Mouse (Mus musculus): ENCODE measurements around the gene Gm16253. TPM values are rescaled to one million over a fixed set of nuclear protein-coding genes. Genes with fewer than 3 reads are reported as not detected.
A peak's percentile ranks its signal among the peaks of the same experiment; 100 is the strongest.

Gene Gm16253
- polyA plus RNA-seq, 1 experiment from 2014 or later = 0.78 TPM

DNA sequence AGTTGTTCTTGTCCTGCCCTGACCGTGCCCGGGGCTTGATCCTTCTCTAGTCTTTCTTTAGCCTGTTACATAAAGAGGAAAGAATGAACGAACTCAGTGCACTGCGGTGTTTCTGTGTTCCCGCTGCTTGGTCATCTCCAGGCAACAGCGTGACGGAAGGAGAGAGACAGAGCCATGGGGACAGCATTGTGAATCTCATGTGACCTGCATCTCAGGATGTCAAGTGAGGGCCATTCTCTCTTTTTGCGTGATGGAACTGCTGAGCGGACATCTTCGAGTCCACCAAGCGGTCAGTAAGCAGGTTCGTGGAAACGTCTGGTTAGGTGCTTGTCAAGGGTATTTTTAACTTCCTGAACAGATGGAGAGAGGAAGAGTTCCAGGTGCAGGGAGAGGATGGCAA lies 7.3 kb upstream of the Gm16253 start:
- no peak for DNase-seq (ENCODE audit: low spot score)
- no peak overlapping the region for H3K9ac ChIP-seq (replicated peaks; ENCODE audit: low read depth)
- no peak for ATAC-seq
- TF ChIP-seq EP300 (IDR thresholded peaks at IDR 0.05) (no peak), CTCF (IDR thresholded peaks at IDR 0.05) (no peak)
- WGBS = 88% methylated on average over 13 of the region's 13 CpGs
- H3K4me2 ChIP-seq (replicated peaks; ENCODE audit: low read depth, low read length) = no peak overlapping the region
- H3K27ac ChIP-seq (ENCODE audit: low read length) = no peak overlapping the region
- H3K4me3 ChIP-seq (ENCODE audit: low read depth, low read length) = no peak overlapping the region
- no peaks in the 10 kb centered on the region for H3K27me3 ChIP-seq (replicated peaks; ENCODE audit: insufficient read depth, low read length)
- no peaks in the 10 kb centered on the region for H3K9me3 ChIP-seq (ENCODE audit: low read length)
- peaks cover 11% of the 10 kb centered on the region for H3K4me1 ChIP-seq (ENCODE audit: insufficient read depth, low read depth, low read length)
- H3K36me3 ChIP-seq (ENCODE audit: insufficient read depth, low read length) = no peaks in the 10 kb centered on the region

DNA sequence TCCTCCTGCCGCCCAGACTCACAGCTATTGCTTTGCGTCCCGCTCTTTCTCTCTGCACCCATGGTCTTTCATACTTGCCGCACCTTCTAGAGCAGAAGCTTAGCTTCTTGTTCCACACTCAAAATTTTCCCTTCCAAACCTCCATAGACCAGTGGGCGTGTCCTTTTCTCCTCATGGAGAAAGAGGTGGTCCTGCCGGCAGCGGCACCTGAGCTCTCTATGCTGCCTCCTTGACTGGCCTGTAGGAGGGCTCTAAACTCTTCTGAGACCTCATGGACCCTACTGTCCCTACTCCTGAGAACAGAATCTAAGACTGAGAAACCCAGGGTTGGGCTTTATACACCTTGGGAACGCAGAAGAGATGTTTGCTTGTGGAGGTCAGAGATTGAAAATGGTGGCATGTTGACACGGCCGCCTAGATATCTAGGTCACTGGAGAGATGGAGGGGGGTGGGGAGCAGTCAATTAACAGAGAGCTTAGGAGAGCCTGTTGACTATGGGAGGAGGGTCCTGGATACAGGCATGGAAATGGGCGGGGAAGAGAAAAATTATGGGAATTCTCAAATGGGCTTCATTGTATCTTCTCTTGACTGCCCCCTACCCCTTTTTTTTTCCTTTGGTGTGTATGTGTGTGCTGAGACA lies 6.7 kb upstream of the Gm16253 start:
- TF ChIP-seq EP300 (IDR thresholded peaks at IDR 0.05) (no peak), CTCF (IDR thresholded peaks at IDR 0.05) (no peak)
- Histone ChIP-seq H3K36me3 (ENCODE audit: insufficient read depth, low read length) (no peaks in the 10 kb centered on the region), H3K4me2 (replicated peaks; ENCODE audit: low read depth, low read length) (no peak overlapping the region), H3K4me1 (ENCODE audit: insufficient read depth, low read depth, low read length) (peaks cover 8% of the 10 kb centered on the region), H3K9me3 (ENCODE audit: low read length) (no peaks in the 10 kb centered on the region), H3K4me3 (ENCODE audit: low read depth, low read length) (no peak overlapping the region), H3K9ac (replicated peaks; ENCODE audit: low read depth) (no peak overlapping the region), H3K27me3 (replicated peaks; ENCODE audit: insufficient read depth, low read length) (no peaks in the 10 kb centered on the region), H3K27ac (ENCODE audit: low read length) (0 out of 2 replicates have a peak overlapping the region, but pooled peaks have one; percentile 39)
- DNase-seq (ENCODE audit: low spot score) = no peak
- no peak for ATAC-seq
- 82% methylated on average over 11 of the region's 11 CpGs for WGBS

DNA sequence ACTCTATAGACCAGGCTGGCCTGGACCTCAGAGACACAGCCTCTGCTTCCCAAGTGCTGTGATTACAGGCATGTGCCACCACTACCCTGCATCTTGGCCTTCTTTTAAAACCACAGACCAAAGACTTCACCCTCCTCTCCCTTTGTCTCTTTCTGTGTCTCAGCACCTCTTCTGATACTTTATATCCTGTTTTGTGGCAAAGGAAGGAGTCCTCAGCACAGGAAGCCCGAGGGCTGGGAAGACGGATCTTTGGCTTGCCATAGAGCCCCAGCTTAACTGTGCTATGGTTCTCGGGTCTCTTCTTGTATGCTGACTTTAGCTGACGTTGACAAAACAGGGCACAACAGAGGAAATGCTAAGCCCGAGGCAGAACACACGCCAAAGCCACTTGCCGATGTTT lies 6.1 kb upstream of the Gm16253 start:
- 47% methylated on average over 7 of the region's 7 CpGs for WGBS
- no peak for DNase-seq (ENCODE audit: low spot score)
- H3K36me3 ChIP-seq (ENCODE audit: insufficient read depth, low read length) = no peaks in the 10 kb centered on the region
- 0 out of 2 replicates have a peak overlapping the region, but pooled peaks have one; percentile 39 for H3K27ac ChIP-seq (ENCODE audit: low read length)
- no peak overlapping the region for H3K9ac ChIP-seq (replicated peaks; ENCODE audit: low read depth)
- H3K4me2 ChIP-seq (replicated peaks; ENCODE audit: low read depth, low read length) = no peak overlapping the region
- H3K9me3 ChIP-seq (ENCODE audit: low read length) = no peaks in the 10 kb centered on the region
- ATAC-seq = no peak
- TF ChIP-seq CTCF (IDR thresholded peaks at IDR 0.05) = no peak
- no peak for TF ChIP-seq EP300 (IDR thresholded peaks at IDR 0.05)
- H3K4me1 ChIP-seq (ENCODE audit: insufficient read depth, low read depth, low read length) = peaks cover 7% of the 10 kb centered on the region
- H3K27me3 ChIP-seq (replicated peaks; ENCODE audit: insufficient read depth, low read length) = no peaks in the 10 kb centered on the region
- no peak overlapping the region for H3K4me3 ChIP-seq (ENCODE audit: low read depth, low read length)

DNA sequence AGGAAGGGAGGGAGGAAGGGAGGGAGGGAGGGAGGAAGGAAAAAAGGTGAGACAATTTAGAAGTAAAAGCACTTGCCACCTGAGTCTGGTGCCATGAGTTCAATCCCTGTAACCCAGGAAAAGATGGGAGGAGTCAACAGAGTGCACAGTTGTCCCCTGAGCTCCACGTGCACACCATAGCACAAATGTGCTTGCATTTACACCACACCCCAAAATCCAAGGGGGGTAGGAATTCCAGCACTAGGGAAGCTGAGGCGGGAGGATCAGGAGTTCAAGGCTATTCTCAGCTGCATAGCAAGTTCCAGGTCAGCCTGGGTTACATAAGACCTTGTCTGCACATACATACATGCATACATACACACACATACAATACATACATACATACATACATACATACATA lies 5.4 kb upstream of the Gm16253 start:
- H3K9me3 ChIP-seq (ENCODE audit: low read length) = no peaks in the 10 kb centered on the region
- WGBS = 57% methylated on average over 2 of the region's 2 CpGs
- no peak overlapping the region for H3K9ac ChIP-seq (replicated peaks; ENCODE audit: low read depth)
- peaks cover 12% of the 10 kb centered on the region for H3K4me1 ChIP-seq (ENCODE audit: insufficient read depth, low read depth, low read length)
- no peak for ATAC-seq
- no peaks in the 10 kb centered on the region for H3K36me3 ChIP-seq (ENCODE audit: insufficient read depth, low read length)
- H3K4me3 ChIP-seq (ENCODE audit: low read depth, low read length) = no peak overlapping the region
- H3K27ac ChIP-seq (ENCODE audit: low read length) = peak overlapping the region; percentile 77
- TF ChIP-seq EP300 (IDR thresholded peaks at IDR 0.05) = no peak
- no peak for TF ChIP-seq CTCF (IDR thresholded peaks at IDR 0.05)
- no peaks in the 10 kb centered on the region for H3K27me3 ChIP-seq (replicated peaks; ENCODE audit: insufficient read depth, low read length)
- no peak for DNase-seq (ENCODE audit: low spot score)
- H3K4me2 ChIP-seq (replicated peaks; ENCODE audit: low read depth, low read length) = no peak overlapping the region

DNA sequence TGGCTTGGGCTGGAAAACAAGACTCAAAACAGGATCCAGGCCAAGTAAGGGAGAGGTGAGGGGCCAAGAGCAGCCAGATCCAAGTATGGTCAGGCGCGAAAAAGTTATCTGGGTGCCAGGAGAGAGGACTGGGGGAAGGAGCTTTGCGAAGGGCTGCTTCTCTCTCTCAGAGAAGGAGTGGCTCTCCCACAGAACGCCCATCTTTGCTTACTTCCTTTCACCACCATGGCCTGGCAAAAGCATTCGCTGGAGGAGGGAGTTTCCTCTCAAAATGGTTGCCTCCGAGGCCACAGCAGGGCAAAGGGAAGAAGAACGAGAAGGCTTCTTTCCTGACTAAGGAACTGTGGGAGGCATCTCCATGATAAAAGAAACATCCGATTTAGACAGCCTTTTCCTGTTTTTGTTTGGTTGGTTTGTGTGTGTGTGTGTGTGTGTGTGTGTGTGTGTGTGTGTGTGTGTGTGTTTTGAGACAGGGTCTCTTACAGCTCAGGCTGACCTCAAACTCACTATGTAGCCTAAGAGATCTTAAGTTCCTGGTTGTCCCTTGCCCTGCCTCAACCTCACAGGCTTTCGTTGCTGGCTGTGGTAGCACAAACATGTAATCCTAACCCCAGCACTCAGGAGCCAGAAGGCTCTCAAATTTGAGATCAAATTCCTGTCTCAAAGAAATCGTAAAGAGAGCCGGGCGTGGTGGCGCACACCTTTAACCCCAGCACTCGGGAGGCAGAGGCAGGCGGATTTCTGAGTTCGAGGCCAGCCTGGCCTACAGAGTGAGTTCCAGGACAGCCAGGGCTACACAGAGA lies 4.7 kb upstream of the Gm16253 start:
- ATAC-seq (no peak), DNase-seq (ENCODE audit: low spot score) (peak; percentile 63)
- H3K4me1 ChIP-seq (ENCODE audit: insufficient read depth, low read depth, low read length) = peaks cover 16% of the 10 kb centered on the region
- TF ChIP-seq CTCF (IDR thresholded peaks at IDR 0.05) (no peak), EP300 (IDR thresholded peaks at IDR 0.05) (peak; percentile 73)
- H3K9me3 ChIP-seq (ENCODE audit: low read length) = no peaks in the 10 kb centered on the region
- peak overlapping the region; percentile 77 for H3K27ac ChIP-seq (ENCODE audit: low read length)
- H3K27me3 ChIP-seq (replicated peaks; ENCODE audit: insufficient read depth, low read length) = no peaks in the 10 kb centered on the region
- H3K36me3 ChIP-seq (ENCODE audit: insufficient read depth, low read length) = no peaks in the 10 kb centered on the region
- 63% methylated on average over 15 of the region's 16 CpGs for WGBS
- H3K4me2 ChIP-seq (replicated peaks; ENCODE audit: low read depth, low read length) = no peak overlapping the region
- no peak overlapping the region for H3K4me3 ChIP-seq (ENCODE audit: low read depth, low read length)
- no peak overlapping the region for H3K9ac ChIP-seq (replicated peaks; ENCODE audit: low read depth)

DNA sequence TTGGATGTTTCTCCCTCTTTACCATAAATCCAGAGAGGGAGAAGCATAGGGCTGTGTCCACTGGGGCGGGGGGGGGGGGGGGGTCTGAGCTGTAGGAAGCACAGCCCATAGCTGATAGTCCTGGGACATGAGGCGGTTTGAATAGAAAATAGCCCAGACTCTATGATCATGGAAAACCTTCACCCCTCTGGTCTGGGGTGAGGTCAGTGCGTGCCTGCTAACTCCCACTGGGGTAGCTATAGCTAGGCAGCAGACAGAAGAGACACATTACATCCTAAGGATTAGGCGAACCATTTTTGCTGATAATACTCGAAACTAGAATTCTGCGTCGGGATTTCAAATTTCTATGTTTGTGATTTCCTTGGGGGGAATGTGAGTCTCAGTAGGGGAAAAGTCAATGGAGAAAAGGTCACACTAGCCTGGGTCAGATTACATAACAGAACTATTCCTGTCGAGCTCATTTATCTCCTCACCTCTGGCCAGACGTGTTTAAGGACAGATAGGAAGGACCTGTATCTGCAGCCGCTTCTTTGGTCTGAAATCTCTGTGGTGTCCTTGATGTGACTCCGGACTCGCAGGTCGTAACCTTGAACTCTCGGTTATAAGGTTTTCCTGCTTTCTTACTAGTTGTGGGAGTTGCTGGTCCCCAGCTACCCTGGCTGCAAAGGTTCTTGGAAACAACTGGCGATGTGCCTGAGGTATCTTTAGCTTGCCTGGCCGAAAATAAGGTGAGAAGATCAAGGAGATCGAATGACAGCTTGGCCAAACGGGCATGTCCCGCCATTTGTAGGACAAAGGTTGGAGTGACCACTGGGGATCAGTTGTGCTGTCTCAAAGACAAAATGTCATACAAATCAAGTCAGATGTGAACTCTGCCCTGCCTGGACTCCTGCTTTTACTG lies 2.9 kb upstream of the Gm16253 start:
- no peak for ATAC-seq
- DNase-seq (ENCODE audit: low spot score) = no peak

More for the DNA sequence above, 2.9 kb upstream of the Gm16253 start:
- peaks cover 22% of the 10 kb centered on the region for H3K4me1 ChIP-seq (ENCODE audit: insufficient read depth, low read depth, low read length)
- no peaks in the 10 kb centered on the region for H3K27me3 ChIP-seq (replicated peaks; ENCODE audit: insufficient read depth, low read length)
- no peaks in the 10 kb centered on the region for H3K36me3 ChIP-seq (ENCODE audit: insufficient read depth, low read length)
- H3K4me2 ChIP-seq (replicated peaks; ENCODE audit: low read depth, low read length) = no peak overlapping the region
- H3K9ac ChIP-seq (replicated peaks; ENCODE audit: low read depth) = no peak overlapping the region
- H3K9me3 ChIP-seq (ENCODE audit: low read length) = no peaks in the 10 kb centered on the region
- 70% methylated on average over 18 of the region's 19 CpGs for WGBS
- no peak overlapping the region for H3K4me3 ChIP-seq (ENCODE audit: low read depth, low read length)
- H3K27ac ChIP-seq (ENCODE audit: low read length) = no peak overlapping the region
- TF ChIP-seq EP300 (IDR thresholded peaks at IDR 0.05) (no peak), CTCF (IDR thresholded peaks at IDR 0.05) (no peak)

Data from lung, postnatal 0 days (tissue).